Mouse (Mus musculus) hindbrain, embryonic 11.5 days (tissue): ENCODE measurements at regions not wholly inside any gene's neighbourhood (a gene's known extent, or its start where the extent isn't known, plus 50 kb on each side); places are given as distances from the start of the nearest gene placed in this dataset.

Experiments used
- ATAC-seq: fragments of 200-750 bp; cut with Nextera tagmentation; 2 replicates; pipeline ENCODE4 v1.8.0; 2017; ENCODE audit warnings: mild to moderate bottlenecking, moderate TSS enrichment, moderate library complexity; ENCODE audit not compliant: low FRiP score
- DNase-seq: peaks from one replicate; pipeline ENCODE4 v3.0.0-alpha.2; 2015; ENCODE audit warnings: low spot score
- H3K27ac ChIP-seq: fragments of 300-500 bp; sonication (generic); 2 replicates; pipeline ENCODE4 v1.5.1; 2014; ENCODE audit warnings: mild to moderate bottlenecking, low read depth, low read length
- H3K27me3 ChIP-seq: fragments of 300-500 bp; sonication (generic); 2 replicates; pipeline ENCODE4 v1.6.1; 2014; ENCODE audit warnings: mild to moderate bottlenecking, low read length, moderate library complexity, mixed read lengths; ENCODE audit not compliant: control insufficient read depth, insufficient read depth
- H3K36me3 ChIP-seq: fragments of 300-500 bp; sonication (generic); 2 replicates; pipeline ENCODE4 v1.6.1; 2014; ENCODE audit warnings: mild to moderate bottlenecking, low read length, moderate library complexity, mixed read lengths; ENCODE audit not compliant: control insufficient read depth, insufficient read depth
- H3K4me1 ChIP-seq: fragments of 300-500 bp; sonication (generic); replicated peaks from 2 replicates; pipeline ENCODE4 v1.6.1; 2014; ENCODE audit warnings: low read length, mixed read lengths; ENCODE audit not compliant: control insufficient read depth, insufficient read depth
- H3K4me2 ChIP-seq: fragments of 300-500 bp; sonication (generic); replicated peaks from 2 replicates; pipeline ENCODE4 v1.6.1; 2014; ENCODE audit warnings: mild to moderate bottlenecking, low read depth, low read length
- H3K4me3 ChIP-seq: fragments of 300-500 bp; sonication (generic); 2 replicates; pipeline ENCODE4 v1.5.1; 2014; ENCODE audit warnings: low read depth, low read length
- H3K9ac ChIP-seq: fragments of 300-500 bp; sonication (generic); 2 replicates; pipeline ENCODE4 v1.6.1; 2014; ENCODE audit warnings: low read depth, low read length
- H3K9me3 ChIP-seq: fragments of 300-500 bp; sonication (generic); 2 replicates; pipeline ENCODE4 v1.6.1; 2016; ENCODE audit warnings: low read length; ENCODE audit not compliant: control insufficient read depth
- WGBS: fragments of 180-500 bp; shearing (Covaris S2); extraction: QIAGEN DNeasy Blood & Tissue Kit; methylation state at CpG from one replicate; pipeline ENCODE4 v1.1.7; 2014; 5-methylcytosine and 5-hydroxymethylcytosine counted together

DNA sequence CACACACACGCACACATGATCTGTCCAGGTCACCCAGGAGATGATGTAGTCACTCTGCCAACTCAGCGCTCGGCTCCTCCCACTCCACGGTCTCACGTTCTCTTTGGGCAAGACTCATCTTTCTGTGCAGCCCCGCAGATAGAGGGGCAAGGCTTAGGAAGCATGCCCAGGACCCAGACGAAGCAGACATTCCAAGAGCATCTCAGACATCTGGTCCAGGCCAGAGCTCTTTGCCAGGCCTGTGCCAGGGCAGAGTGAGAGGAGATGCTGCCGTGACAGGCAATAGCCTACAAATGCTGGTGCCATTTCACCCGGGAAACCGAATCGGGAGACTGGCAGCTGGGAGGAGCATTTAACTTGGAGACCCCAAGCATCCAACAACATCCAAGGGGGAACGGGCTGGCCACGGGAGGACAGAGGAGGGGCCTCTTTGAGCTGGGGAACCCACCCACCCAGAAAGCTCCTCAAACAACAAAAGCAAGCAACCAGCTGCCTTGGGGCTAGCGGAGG, 133.2 kb downstream of the 3100002H09Rik start:
- Histone ChIP-seq H3K4me1 (peaks cover 9% of the 10 kb centered on the region), H3K9ac (no peak overlapping the region), H3K9me3 (no peaks in the 10 kb centered on the region), H3K27me3 (peaks cover 74% of the 10 kb centered on the region), H3K27ac (0 out of 2 replicates have a peak overlapping the region, but pooled peaks have one; percentile 1), H3K4me3 (no peak overlapping the region), H3K4me2 (peak overlapping the region; percentile 34), H3K36me3 (no peaks in the 10 kb centered on the region)
- 9% methylated on average over 14 of the region's 14 CpGs for WGBS
- peak; percentile 64 for DNase-seq
- ATAC-seq: peak; percentile 86

DNA sequence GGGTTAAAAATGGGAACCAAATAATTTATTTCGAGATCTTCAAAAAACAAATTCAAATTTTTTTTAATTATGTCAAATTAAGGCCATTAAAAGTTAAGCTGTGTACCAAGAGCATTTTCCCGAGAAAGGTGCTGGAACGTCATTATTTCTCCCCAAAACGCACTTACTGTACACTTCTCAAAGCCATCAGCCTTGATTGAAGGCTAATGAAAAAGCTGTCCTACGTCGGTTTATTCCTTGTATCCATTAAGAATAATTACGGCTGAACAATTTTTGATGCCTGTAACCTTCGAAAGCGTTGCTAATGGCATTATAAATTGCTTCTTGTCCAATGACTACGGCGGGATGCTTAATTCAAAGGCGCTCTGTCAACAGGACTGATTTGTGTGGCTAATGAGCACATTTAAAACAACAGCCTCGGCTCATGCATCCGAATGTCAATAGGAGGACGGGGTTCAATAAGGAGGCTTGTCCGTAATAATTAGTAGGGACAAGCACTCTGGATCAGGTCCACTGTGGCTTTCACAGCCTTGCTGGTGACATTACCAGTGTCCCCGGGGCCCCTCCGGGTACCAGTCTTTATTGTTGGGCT, 145.3 kb downstream of the 3100002H09Rik start:
- Histone ChIP-seq H3K9ac (no peak overlapping the region), H3K4me3 (no peak overlapping the region), H3K27me3 (peaks cover 30% of the 10 kb centered on the region), H3K27ac (no peak overlapping the region), H3K4me2 (no peak overlapping the region), H3K4me1 (no peaks in the 10 kb centered on the region), H3K9me3 (no peaks in the 10 kb centered on the region), H3K36me3 (no peaks in the 10 kb centered on the region)
- WGBS: 65% methylated on average over 18 of the region's 18 CpGs
- no peak for DNase-seq
- ATAC-seq: no peak

DNA sequence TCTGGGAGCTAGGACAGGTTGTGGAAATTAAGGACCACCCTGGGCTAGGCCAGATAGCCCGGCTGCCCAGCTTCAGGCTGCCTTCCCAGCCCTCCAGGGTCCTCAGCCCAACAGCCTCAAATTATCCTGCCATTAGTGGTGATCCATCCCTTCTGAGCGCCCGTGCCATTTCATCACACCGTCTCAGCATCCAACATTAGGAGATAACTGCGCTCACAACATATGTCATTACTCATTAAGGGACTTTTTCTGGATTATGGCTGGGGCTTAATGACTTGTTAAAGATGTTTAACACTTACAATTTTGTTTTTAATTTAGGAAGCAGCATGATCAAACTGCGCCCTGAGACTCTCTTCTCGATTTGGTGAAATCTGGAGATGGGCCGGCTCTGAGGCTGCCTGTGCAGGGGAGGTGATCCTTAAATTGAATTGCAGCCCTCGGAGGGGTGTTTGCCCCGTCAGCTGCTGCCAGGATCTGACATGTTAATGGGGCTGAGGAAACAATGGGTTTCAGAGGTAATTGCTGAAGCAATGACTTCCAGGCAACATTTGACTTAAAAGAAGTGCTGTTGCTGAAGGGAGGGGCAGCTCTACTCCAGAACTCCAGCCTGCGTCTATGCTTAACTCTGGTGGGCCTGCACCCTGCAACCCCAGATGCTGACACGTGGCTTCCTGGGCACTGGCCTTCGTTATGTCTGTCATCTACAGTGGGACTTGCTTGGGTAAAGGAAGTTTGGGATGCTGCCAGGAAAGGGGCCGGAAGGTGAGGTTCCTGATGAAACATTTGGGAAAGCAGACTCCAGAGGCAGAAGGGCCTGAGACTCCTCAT, 154.9 kb downstream of the 3100002H09Rik start:
- Histone ChIP-seq H3K4me1 (peaks cover 13% of the 10 kb centered on the region), H3K9me3 (no peaks in the 10 kb centered on the region), H3K4me2 (no peak overlapping the region), H3K27me3 (peaks cover 3% of the 10 kb centered on the region; the same call in 1 of the 2 replicates), H3K9ac (no peak overlapping the region), H3K36me3 (no peaks in the 10 kb centered on the region), H3K4me3 (no peak overlapping the region), H3K27ac (no peak overlapping the region)
- DNase-seq: no peak
- no peak for ATAC-seq
- WGBS: 43% methylated on average over 14 of the region's 14 CpGs

- Histone ChIP-seq H3K27me3 (no peaks in the 10 kb centered on the region), H3K27ac (peak overlapping the region; percentile 56), H3K9me3 (no peaks in the 10 kb centered on the region), H3K4me2 (no peak overlapping the region), H3K4me1 (peaks cover 12% of the 10 kb centered on the region), H3K36me3 (no peaks in the 10 kb centered on the region), H3K4me3 (no peak overlapping the region), H3K9ac (no peak overlapping the region)
- ATAC-seq (peak; percentile 85), DNase-seq (peak; percentile 73)
- WGBS: 0% methylated on average over 3 of the region's 3 CpGs
Observed at GRCm38 (mm10) chr4:124451131-124451530, 159.5 kb downstream of the 3100002H09Rik start.

DNA sequence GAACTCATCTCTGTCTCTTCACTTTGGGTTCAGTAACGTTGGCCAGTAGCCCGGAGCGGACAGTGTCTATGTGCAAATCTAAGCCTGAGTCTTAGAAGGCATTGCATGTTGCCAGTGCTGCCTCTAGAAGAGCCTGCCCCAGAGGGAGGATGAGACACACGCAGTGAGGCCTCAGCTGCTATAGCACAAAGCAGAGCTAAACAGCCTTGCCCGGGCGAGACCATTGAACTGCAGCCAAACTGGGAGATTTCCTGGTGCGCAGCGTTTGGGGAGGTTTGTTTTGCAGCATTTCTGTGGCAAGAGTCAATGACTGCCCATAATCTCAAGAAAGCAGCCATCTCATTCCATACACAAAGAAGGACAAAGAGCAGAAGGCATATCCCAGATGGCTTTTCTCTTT, 164.0 kb downstream of the 3100002H09Rik start:
- no peaks in the 10 kb centered on the region for H3K9me3 ChIP-seq
- H3K4me3 ChIP-seq: no peak overlapping the region
- H3K9ac ChIP-seq: no peak overlapping the region
- peaks cover 13% of the 10 kb centered on the region for H3K4me1 ChIP-seq
- peaks cover 17% of the 10 kb centered on the region for H3K27me3 ChIP-seq
- H3K36me3 ChIP-seq: no peaks in the 10 kb centered on the region
- no peak for DNase-seq
- WGBS: 73% methylated on average over 8 of the region's 8 CpGs
- H3K4me2 ChIP-seq: no peak overlapping the region
- no peak overlapping the region for H3K27ac ChIP-seq
- no peak for ATAC-seq

- Histone ChIP-seq H3K27ac (0 out of 2 replicates have a peak overlapping the region, but pooled peaks have one; percentile 27), H3K9ac (0 out of 2 replicates have a peak overlapping the region, but pooled peaks have one; percentile 28), H3K36me3 (no peaks in the 10 kb centered on the region), H3K9me3 (no peaks in the 10 kb centered on the region), H3K4me1 (peaks cover 9% of the 10 kb centered on the region; the same call in 1 of the 2 replicates), H3K27me3 (peaks cover 17% of the 10 kb centered on the region), H3K4me2 (0 out of 2 replicates have a peak overlapping the region, but pooled peaks have one; percentile 11), H3K4me3 (no peak overlapping the region)
- DNase-seq: peak; percentile 43
- WGBS: 0% methylated on average over 3 of the region's 10 CpGs
- peak; percentile 70 for ATAC-seq
Observed at GRCm38 (mm10) chr4:124443613-124444108, 166.9 kb downstream of the 3100002H09Rik start.

- no peak for ATAC-seq
- H3K27ac ChIP-seq: no peak overlapping the region
- no peak overlapping the region for H3K9ac ChIP-seq
Observed at GRCm38 (mm10) chr4:124443130-124443503, 167.5 kb downstream of the 3100002H09Rik start.

DNA sequence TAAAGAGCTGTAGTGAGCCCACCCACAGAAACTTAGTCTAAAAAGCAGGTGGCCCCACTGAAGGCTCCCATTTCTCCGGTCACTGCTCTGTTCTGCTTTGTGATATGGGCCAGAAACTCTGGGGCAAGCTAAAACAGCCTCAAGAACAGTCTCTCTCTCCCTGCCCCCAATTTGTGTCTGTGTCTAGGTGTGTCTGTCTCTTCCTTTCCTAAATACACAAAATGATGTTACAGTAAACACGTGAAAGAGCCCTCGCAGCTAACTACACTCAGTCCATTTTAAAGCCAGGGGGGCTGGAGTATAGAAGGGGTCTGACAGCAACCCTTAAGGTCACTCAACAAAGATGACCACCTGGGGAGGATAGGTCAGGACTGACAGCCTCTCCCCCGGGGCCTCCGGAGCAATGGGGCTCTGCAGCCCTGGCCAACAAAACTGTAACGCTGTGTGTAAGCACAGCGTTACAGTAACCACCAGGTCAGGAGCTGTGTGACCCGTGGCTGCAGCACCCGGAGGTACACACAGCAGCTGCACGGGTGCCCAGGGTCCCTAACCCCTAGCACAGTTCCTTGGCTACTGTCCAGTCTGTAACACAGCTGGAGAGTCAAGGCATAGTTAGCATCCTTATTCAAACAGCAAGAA, 168.0 kb downstream of the 3100002H09Rik start:
- Histone ChIP-seq H3K9ac (no peak overlapping the region), H3K36me3 (no peaks in the 10 kb centered on the region), H3K4me2 (no peak overlapping the region), H3K4me1 (peaks cover 9% of the 10 kb centered on the region; the same call in 1 of the 2 replicates), H3K27me3 (peaks cover 19% of the 10 kb centered on the region), H3K9me3 (no peaks in the 10 kb centered on the region), H3K4me3 (no peak overlapping the region), H3K27ac (no peak overlapping the region)
- DNase-seq: peak; percentile 36
- no peak for ATAC-seq
- WGBS: 7% methylated on average over 10 of the region's 10 CpGs

More at GRCm38 (mm10) chr4:124443130-124443503, 167.5 kb downstream of the 3100002H09Rik start:
- H3K4me2 ChIP-seq: no peak overlapping the region
- no peaks in the 10 kb centered on the region for H3K9me3 ChIP-seq
- 10% methylated on average over 10 of the region's 10 CpGs for WGBS
- H3K4me1 ChIP-seq: peaks cover 9% of the 10 kb centered on the region; the same call in 1 of the 2 replicates
- no peaks in the 10 kb centered on the region for H3K36me3 ChIP-seq
- no peak for DNase-seq
- no peak overlapping the region for H3K4me3 ChIP-seq
- H3K27me3 ChIP-seq: peaks cover 17% of the 10 kb centered on the region
